Mouse (Mus musculus): Measurements from ENCODE around the gene Slc19a3. TPM values are rescaled to one million over a fixed set of nuclear protein-coding genes. Genes with fewer than 3 reads are reported as not detected.

The Slc19a3 gene
- polyA plus RNA-seq, 1 experiment from 2014 or later, result 0.43 TPM

DNA sequence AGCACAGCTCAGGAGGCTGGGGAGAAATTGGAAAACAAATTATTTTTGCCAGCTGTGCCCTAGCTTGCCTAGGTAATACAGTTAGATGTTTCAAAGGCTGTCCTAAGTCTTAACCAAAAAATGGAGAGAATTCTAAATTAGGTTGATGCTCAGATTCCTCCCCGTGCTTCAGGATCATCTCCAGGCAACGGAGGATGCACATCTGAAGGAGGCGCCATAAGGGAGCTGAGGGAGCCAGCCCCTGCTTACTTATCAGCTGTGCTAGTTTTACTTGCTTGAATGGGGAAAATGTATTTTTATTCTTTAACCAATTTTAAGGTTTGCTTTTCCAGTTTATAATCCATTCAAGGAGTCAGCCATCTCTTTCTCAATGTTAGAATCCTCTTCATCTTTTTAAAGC, 44.3 kb downstream of the Slc19a3 start:
- ATAC-seq (ENCODE audit: low FRiP score, low read depth), result no peak
- H3K9me3 ChIP-seq, result no peaks in the 10 kb centered on the region

GRCm38 (mm10) chr1:82992093-82992492, 46.2 kb downstream of the Slc19a3 start:
- 87% methylated on average over 6 of the region's 6 CpGs for WGBS
- Histone ChIP-seq H3K4me1 (no peaks in the 10 kb centered on the region), H3K4me3 (no peak overlapping the region), H3K27ac (no peak overlapping the region), H3K4me2 (replicated peaks) (no peak overlapping the region), H3K27me3 (no peaks in the 10 kb centered on the region), H3K36me3 (no peaks in the 10 kb centered on the region), H3K9ac (no peak overlapping the region), H3K9me3 (no peaks in the 10 kb centered on the region)
- ATAC-seq (ENCODE audit: low FRiP score, low read depth), result no peak

More for the DNA sequence above, 44.3 kb downstream of the Slc19a3 start:
- Histone ChIP-seq H3K9ac (no peak overlapping the region), H3K4me3 (no peak overlapping the region), H3K27me3 (no peaks in the 10 kb centered on the region), H3K4me2 (replicated peaks) (no peak overlapping the region), H3K27ac (no peak overlapping the region), H3K36me3 (no peaks in the 10 kb centered on the region), H3K4me1 (no peaks in the 10 kb centered on the region)
- WGBS, result 83% methylated on average over 3 of the region's 3 CpGs

- Histone ChIP-seq H3K9me3 (no peaks in the 10 kb centered on the region), H3K9ac (no peak overlapping the region), H3K27me3 (no peaks in the 10 kb centered on the region), H3K4me3 (no peak overlapping the region), H3K27ac (no peak overlapping the region), H3K4me2 (replicated peaks) (no peak overlapping the region), H3K4me1 (no peaks in the 10 kb centered on the region), H3K36me3 (no peaks in the 10 kb centered on the region)
- 76% methylated on average over 3 of the region's 3 CpGs for WGBS
- ATAC-seq (ENCODE audit: low FRiP score, low read depth), result no peak
Measured at GRCm38 (mm10) chr1:82991596-82991995, 46.7 kb downstream of the Slc19a3 start.

DNA sequence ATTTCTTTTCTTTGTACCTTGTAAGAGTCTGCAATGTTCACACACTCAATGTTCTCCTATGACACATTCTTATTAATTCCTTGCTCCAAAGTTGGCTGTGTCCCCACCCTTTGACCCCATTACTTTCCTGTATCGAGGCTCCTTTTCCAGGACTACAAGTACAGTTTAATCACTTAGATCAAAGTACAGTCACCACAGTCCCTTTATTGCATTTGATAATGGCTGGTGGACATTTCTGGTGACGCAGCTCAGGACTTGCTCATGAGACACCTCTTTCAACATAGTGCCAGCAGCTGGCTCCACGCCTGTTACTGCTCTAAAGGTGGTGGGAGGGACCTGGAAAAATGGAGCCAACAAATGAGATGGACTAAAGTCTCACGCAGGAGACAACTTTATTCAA, 47.2 kb downstream of the Slc19a3 start:
- Histone ChIP-seq H3K4me1 (no peaks in the 10 kb centered on the region), H3K4me2 (replicated peaks) (no peak overlapping the region), H3K9me3 (no peaks in the 10 kb centered on the region), H3K4me3 (no peak overlapping the region), H3K9ac (no peak overlapping the region), H3K27me3 (no peaks in the 10 kb centered on the region), H3K27ac (no peak overlapping the region), H3K36me3 (no peaks in the 10 kb centered on the region)
- ATAC-seq (ENCODE audit: low FRiP score, low read depth), result no peak
- 56% methylated on average over 4 of the region's 4 CpGs for WGBS

GRCm38 (mm10) chr1:82987530-82988198, 50.6 kb downstream of the Slc19a3 start:
- Histone ChIP-seq H3K4me1 (no peaks in the 10 kb centered on the region), H3K27me3 (no peaks in the 10 kb centered on the region), H3K4me3 (no peak overlapping the region), H3K9ac (no peak overlapping the region), H3K27ac (no peak overlapping the region), H3K9me3 (peaks cover 8% of the 10 kb centered on the region; the same call in 1 of the 2 replicates), H3K36me3 (no peaks in the 10 kb centered on the region), H3K4me2 (replicated peaks) (no peak overlapping the region)
- WGBS, result 41% methylated on average over 4 of the region's 4 CpGs
- peak; percentile 51; the same call in 1 of the 2 replicates for ATAC-seq (ENCODE audit: low FRiP score, low read depth)

DNA sequence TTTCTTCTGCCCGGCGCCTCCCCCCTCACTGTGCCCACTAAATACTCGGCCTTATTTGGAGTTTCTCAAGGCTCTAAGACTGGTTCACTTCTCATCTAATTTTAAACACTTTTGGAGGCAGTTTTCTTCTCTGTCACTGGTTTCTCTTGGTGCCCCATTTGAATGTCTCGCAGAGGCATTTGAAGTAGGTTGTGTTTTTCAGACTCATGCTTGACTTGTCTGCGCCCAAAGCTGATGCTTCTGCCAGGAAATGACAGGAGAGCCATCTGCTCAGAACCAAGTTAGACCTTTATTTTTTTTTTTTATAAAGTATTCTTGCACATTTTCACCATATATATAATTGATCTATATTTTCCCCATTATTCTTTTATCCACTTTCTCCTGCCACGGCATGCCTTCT, 51.5 kb downstream of the Slc19a3 start:
- no peak for ATAC-seq (ENCODE audit: low FRiP score, low read depth)
- 90% methylated on average over 6 of the region's 6 CpGs for WGBS
- no peaks in the 10 kb centered on the region for H3K36me3 ChIP-seq

DNA sequence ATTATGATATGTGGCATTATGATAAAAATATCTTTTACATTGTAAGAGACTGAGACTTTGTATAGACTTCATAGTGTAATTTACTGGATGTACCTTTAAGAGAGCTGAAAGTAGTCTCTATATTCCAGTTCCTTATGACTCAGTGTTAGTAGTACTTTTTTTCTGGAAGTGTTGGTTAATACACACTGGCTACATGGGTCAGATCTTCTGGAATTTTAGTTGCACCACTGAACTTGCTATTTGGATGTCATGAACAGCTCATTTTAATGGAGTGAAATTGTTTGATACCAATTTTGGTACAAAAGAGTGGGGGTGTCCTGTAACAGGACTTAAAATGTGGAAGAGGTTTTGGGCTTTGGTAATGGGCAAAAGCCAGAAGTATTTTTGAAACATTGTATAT, 60.4 kb downstream of the Slc19a3 start:
- no peak overlapping the region for H3K4me2 ChIP-seq (replicated peaks)
- no peaks in the 10 kb centered on the region for H3K36me3 ChIP-seq
- no peak for ATAC-seq (ENCODE audit: low FRiP score, low read depth)
- no peak overlapping the region for H3K9ac ChIP-seq
- no peaks in the 10 kb centered on the region for H3K4me1 ChIP-seq
- H3K27me3 ChIP-seq, result no peaks in the 10 kb centered on the region
- no peaks in the 10 kb centered on the region for H3K9me3 ChIP-seq
- H3K27ac ChIP-seq, result no peak overlapping the region
- no peak overlapping the region for H3K4me3 ChIP-seq

More for the DNA sequence above, 51.5 kb downstream of the Slc19a3 start:
- H3K27ac ChIP-seq, result no peak overlapping the region
- H3K4me3 ChIP-seq, result no peak overlapping the region
- H3K4me2 ChIP-seq (replicated peaks), result no peak overlapping the region
- no peaks in the 10 kb centered on the region for H3K4me1 ChIP-seq
- H3K9ac ChIP-seq, result no peak overlapping the region
- no peaks in the 10 kb centered on the region for H3K27me3 ChIP-seq
- H3K9me3 ChIP-seq, result peaks cover 8% of the 10 kb centered on the region; the same call in 1 of the 2 replicates

DNA sequence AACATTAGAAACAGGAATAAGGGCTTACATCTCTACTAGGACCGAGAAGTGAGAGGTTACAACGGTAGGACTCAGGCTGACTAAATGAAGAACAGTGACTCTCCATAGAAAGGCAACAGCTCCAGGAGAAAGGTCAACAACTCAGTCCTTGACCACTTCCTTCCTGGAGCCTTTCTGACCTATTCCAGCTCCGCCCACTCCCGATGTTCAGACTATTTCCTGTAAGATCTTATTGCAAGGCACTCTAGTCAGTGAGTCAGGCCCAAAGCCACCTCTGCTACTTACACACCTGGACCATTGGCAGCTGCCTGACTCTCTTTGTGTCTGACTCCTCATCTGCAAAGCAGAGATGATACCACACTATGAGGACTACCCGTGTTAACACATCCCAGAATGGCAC, 62.5 kb downstream of the Slc19a3 start:
- Histone ChIP-seq H3K4me3 (no peak overlapping the region), H3K9me3 (no peaks in the 10 kb centered on the region), H3K4me2 (replicated peaks) (no peak overlapping the region), H3K27ac (no peak overlapping the region), H3K4me1 (no peaks in the 10 kb centered on the region), H3K27me3 (no peaks in the 10 kb centered on the region), H3K36me3 (no peaks in the 10 kb centered on the region), H3K9ac (no peak overlapping the region)
- no peak for ATAC-seq (ENCODE audit: low FRiP score, low read depth)
- 82% methylated on average over 5 of the region's 5 CpGs for WGBS

DNA sequence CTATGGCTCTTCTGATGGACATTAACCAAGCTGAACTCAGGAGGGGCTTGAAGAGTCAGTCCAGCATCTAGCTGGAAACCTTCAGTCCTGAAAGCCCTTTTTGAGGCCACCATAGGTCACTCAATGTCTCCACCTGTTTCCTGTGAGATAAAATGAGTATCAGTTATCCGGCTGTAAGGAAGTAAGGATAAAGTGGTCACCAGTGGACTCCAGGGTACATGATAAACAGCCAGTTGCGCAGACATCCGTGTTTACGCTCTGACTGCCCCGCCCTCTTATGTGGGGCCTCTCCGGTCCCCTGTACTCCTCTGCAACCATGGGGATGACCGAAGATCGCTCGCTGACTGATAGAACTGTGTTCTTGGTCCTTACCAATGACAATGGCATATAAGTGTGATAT, 63.9 kb downstream of the Slc19a3 start:
- Histone ChIP-seq H3K9ac (no peak overlapping the region), H3K36me3 (no peaks in the 10 kb centered on the region), H3K9me3 (no peaks in the 10 kb centered on the region), H3K27ac (no peak overlapping the region), H3K4me2 (replicated peaks) (no peak overlapping the region), H3K4me1 (no peaks in the 10 kb centered on the region), H3K27me3 (no peaks in the 10 kb centered on the region), H3K4me3 (no peak overlapping the region)
- WGBS, result 90% methylated on average over 9 of the region's 9 CpGs
- no peak for ATAC-seq (ENCODE audit: low FRiP score, low read depth)

DNA sequence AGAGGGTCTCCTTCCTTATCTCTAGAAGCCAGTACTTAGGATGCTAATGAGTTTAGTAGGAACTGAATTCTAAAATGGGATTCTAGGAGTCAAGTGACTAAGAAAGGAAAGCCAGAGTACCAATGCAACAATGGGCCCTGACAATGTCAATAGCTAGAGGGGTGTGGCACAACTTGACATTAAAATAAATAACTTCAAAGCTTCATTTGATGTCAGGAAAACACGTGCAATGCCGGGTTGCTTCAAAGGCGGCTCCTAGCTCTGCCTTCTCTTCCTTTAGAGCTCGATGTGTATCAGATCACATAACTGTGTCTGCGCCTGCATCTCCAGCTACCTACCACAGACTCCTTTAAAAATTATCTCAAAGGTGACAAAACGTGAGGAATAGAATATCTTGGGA, 64.3 kb downstream of the Slc19a3 start:
- WGBS, result 71% methylated on average over 6 of the region's 6 CpGs
- H3K4me3 ChIP-seq, result no peak overlapping the region
- no peak overlapping the region for H3K4me2 ChIP-seq (replicated peaks)
- ATAC-seq (ENCODE audit: low FRiP score, low read depth), result no peak
- no peak overlapping the region for H3K27ac ChIP-seq
- H3K27me3 ChIP-seq, result no peaks in the 10 kb centered on the region
- no peaks in the 10 kb centered on the region for H3K9me3 ChIP-seq
- H3K9ac ChIP-seq, result no peak overlapping the region
- no peaks in the 10 kb centered on the region for H3K36me3 ChIP-seq
- no peaks in the 10 kb centered on the region for H3K4me1 ChIP-seq

DNA sequence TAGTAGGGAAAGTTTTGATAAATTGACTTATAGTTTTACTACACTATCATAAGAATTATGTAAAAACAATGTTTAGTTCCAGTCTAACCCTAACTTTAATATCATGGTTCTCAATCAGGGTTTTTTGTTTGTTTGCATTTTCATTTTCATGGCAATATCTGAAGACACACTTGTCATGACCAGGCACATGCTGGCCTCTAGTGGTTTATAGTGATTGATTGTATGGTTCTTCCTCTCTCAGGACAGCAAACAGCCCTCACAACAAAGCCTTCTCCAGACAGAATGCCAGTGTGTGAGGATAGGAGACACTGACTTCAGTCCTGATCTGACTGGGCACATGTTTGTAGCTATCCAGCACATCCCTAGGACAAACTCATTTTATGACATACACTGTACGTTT, 65.0 kb downstream of the Slc19a3 start:
- Histone ChIP-seq H3K4me1 (no peaks in the 10 kb centered on the region), H3K36me3 (no peaks in the 10 kb centered on the region), H3K9me3 (no peaks in the 10 kb centered on the region), H3K4me3 (no peak overlapping the region), H3K4me2 (replicated peaks) (no peak overlapping the region), H3K27ac (no peak overlapping the region), H3K9ac (no peak overlapping the region), H3K27me3 (no peaks in the 10 kb centered on the region)
- ATAC-seq (ENCODE audit: low FRiP score, low read depth), result no peak
- WGBS, result 70% methylated on average over 1 of the region's 1 CpGs

DNA sequence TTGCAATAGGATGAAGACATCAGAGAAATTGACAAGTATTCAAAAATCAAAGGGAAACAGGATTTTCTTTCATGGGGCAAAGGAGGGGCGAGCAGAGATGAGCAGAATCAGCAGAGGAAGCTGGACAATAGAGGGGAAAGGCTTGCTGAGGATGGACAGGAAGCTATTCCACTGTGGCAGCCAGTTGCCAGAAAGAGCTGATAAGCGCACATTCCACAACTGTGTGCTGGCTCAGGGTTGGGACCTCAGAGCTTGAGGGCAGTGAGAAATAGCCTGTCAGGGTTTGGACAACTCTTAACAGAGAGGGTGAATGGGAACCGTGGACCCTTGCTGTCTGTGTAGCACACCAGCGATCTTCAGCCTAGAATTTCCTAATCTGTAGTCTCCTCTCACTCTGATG, 66.2 kb downstream of the Slc19a3 start:
- Histone ChIP-seq H3K27me3 (no peaks in the 10 kb centered on the region), H3K9ac (no peak overlapping the region), H3K9me3 (no peaks in the 10 kb centered on the region), H3K4me3 (no peak overlapping the region), H3K4me2 (replicated peaks) (no peak overlapping the region), H3K4me1 (no peaks in the 10 kb centered on the region), H3K36me3 (no peaks in the 10 kb centered on the region), H3K27ac (no peak overlapping the region)
- 58% methylated on average over 4 of the region's 4 CpGs for WGBS
- no peak for ATAC-seq (ENCODE audit: low FRiP score, low read depth)

- Histone ChIP-seq H3K27me3 (no peaks in the 10 kb centered on the region), H3K9ac (no peak overlapping the region), H3K9me3 (0 out of 2 replicates have a peak, but pooled peaks cover 5% of the 10 kb centered on the region), H3K27ac (no peak overlapping the region), H3K4me2 (replicated peaks) (no peak overlapping the region), H3K36me3 (no peaks in the 10 kb centered on the region), H3K4me1 (no peaks in the 10 kb centered on the region), H3K4me3 (no peak overlapping the region)
- no peak for ATAC-seq (ENCODE audit: low FRiP score, low read depth)
- 51% methylated on average over 3 of the region's 3 CpGs for WGBS
Measured at GRCm38 (mm10) chr1:82966413-82966812, 71.8 kb downstream of the Slc19a3 start.

Measured in limb, embryonic 13.5 days (tissue).